9 mouse cellular contexts compared by ENCODE assay signal in the genomic region with DNA sequence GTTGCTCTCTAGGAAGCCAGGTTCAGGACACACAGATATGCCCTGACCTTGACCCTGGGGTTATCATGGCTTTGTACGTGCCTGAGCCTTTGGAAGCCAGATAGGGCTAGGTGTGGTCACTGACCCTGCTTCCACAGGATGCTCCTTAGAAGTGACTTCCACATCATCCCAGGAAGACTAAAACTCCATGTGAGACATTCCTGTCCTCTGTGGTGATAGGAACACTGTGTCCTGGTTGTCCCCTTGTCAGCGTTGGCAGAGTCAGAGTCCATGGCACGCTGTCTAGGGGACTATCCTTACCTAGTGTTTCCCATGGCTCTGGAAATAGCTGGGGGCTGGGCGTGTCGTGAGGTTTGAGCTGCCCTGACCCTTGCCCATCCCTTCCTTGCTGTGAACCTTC. TPM values are rescaled to one million over a fixed set of nuclear protein-coding genes. Genes with fewer than 3 reads are reported as not detected.
DNase-seq lines count a peak whose midpoint lies in the region; ATAC-seq and TF ChIP-seq lines count a peak whose summit lies in the region.
"Had no signal": no experiment of that assay in that cellular context is flagged by ENCODE, and none has a peak within 500 bp of the region (broad histone marks: within the 10 kb centered on the region; RNA-seq: fewer than 3 reads in every experiment).

No protein-coding gene starts in this region.

- WGBS in hindbrain, postnatal 0 days, result 76% methylated on average over 5 of the region's 5 CpGs
- 73% methylated on average over 5 of the region's 5 CpGs for WGBS in hindbrain, embryonic 14.5 days
- 59% methylated on average over 5 of the region's 5 CpGs for WGBS in neural tube, embryonic 13.5 days
- WGBS in heart, embryonic 16.5 days, result 35% methylated on average over 5 of the region's 5 CpGs

- no peaks in the 10 kb centered on the region for H3K27me3 ChIP-seq in hindbrain, postnatal 0 days (ENCODE audit: insufficient read depth, low read length)
- no peaks in the 10 kb centered on the region for H3K27me3 ChIP-seq in hindbrain, embryonic 14.5 days (ENCODE audit: control insufficient read depth, insufficient read depth, low read length)
- no peaks in the 10 kb centered on the region for H3K27me3 ChIP-seq in neural tube, embryonic 13.5 days
- no peaks in the 10 kb centered on the region for H3K27me3 ChIP-seq in heart, embryonic 16.5 days (ENCODE audit: control insufficient read depth, insufficient read depth, low read length)

- no peaks in the 10 kb centered on the region for H3K9me3 ChIP-seq in hindbrain, postnatal 0 days (ENCODE audit: low read length)
- H3K9me3 ChIP-seq in hindbrain, embryonic 14.5 days (ENCODE audit: control insufficient read depth, low read length), result no peaks in the 10 kb centered on the region
- H3K9me3 ChIP-seq in neural tube, embryonic 13.5 days, result no peaks in the 10 kb centered on the region
- H3K9me3 ChIP-seq in heart, embryonic 16.5 days (replicated peaks; ENCODE audit: control insufficient read depth, low read length), result no peaks in the 10 kb centered on the region

- H3K27ac ChIP-seq in hindbrain, postnatal 0 days, result 0 out of 2 replicates have a peak overlapping the region, but pooled peaks have one; percentile 58
- no peak overlapping the region for H3K27ac ChIP-seq in hindbrain, embryonic 14.5 days
- peak overlapping the region; percentile 2; the same call in 1 of the 2 replicates for H3K27ac ChIP-seq in neural tube, embryonic 13.5 days (replicated peaks)
- H3K27ac ChIP-seq in heart, embryonic 16.5 days (ENCODE audit: low read length), result peak overlapping the region; percentile 68

- no peak overlapping the region for H3K4me3 ChIP-seq in hindbrain, postnatal 0 days (ENCODE audit: low read length)
- no peak overlapping the region for H3K4me3 ChIP-seq in hindbrain, embryonic 14.5 days (replicated peaks; ENCODE audit: low read length)
- H3K4me3 ChIP-seq in neural tube, embryonic 13.5 days, result no peak overlapping the region
- no peak overlapping the region for H3K4me3 ChIP-seq in heart, embryonic 16.5 days (ENCODE audit: low read length)

- no peak for TF ChIP-seq CTCF in hindbrain, postnatal 0 days (IDR thresholded peaks at IDR 0.05; ENCODE audit: low read depth)

- no peak for DNase-seq in hindbrain, postnatal 0 days (ENCODE audit: low spot score)
- DNase-seq in hindbrain, embryonic 14.5 days (ENCODE audit: low spot score), result no peak
- no peak for DNase-seq in neural tube, embryonic 10.5 days (ENCODE audit: extremely low spot score, low spot score)
- DNase-seq in right cerebral cortex, postnatal 10 days (ENCODE audit: low spot score in 2 of 2), result no peak
- no peak for DNase-seq in thymus, adult 18-20 months
- DNase-seq: lung, postnatal 36 days; right cerebral cortex, postnatal 4 days had no signal

- H3K4me2 ChIP-seq in hindbrain, postnatal 0 days (ENCODE audit: low read depth, low read length), result no peak overlapping the region
- no peak overlapping the region for H3K4me2 ChIP-seq in hindbrain, embryonic 14.5 days (replicated peaks)
- no peak overlapping the region for H3K4me2 ChIP-seq in neural tube, embryonic 13.5 days
- H3K4me2 ChIP-seq in heart, embryonic 16.5 days (ENCODE audit: low read depth, low read length), result peak overlapping the region; percentile 11; the same call in 1 of the 2 replicates

- ATAC-seq in hindbrain, postnatal 0 days, result no peak
- no peak for ATAC-seq in hindbrain, embryonic 14.5 days (ENCODE audit: low FRiP score)
- no peak for ATAC-seq in neural tube, embryonic 13.5 days (ENCODE audit: low read depth)
- ATAC-seq in heart, embryonic 16.5 days (replicated peaks; ENCODE audit: extremely low read depth, insufficient read depth, low FRiP score), result no peak

- H3K4me1 ChIP-seq in hindbrain, postnatal 0 days (ENCODE audit: insufficient read depth, low read length), result peaks cover 23% of the 10 kb centered on the region; the same call in 1 of the 2 replicates
- peaks cover 26% of the 10 kb centered on the region for H3K4me1 ChIP-seq in hindbrain, embryonic 14.5 days (replicated peaks; ENCODE audit: control insufficient read depth, insufficient read depth, low read length)
- H3K4me1 ChIP-seq in neural tube, embryonic 13.5 days (replicated peaks), result peaks cover 49% of the 10 kb centered on the region
- H3K4me1 ChIP-seq in heart, embryonic 16.5 days (ENCODE audit: control insufficient read depth, insufficient read depth, low read length), result peaks cover 52% of the 10 kb centered on the region

- H3K36me3 ChIP-seq in hindbrain, postnatal 0 days (ENCODE audit: insufficient read depth, low read length), result peaks cover 15% of the 10 kb centered on the region; the same call in 1 of the 2 replicates
- peaks cover 32% of the 10 kb centered on the region for H3K36me3 ChIP-seq in hindbrain, embryonic 14.5 days (replicated peaks; ENCODE audit: control insufficient read depth, insufficient read depth)
- H3K36me3 ChIP-seq in neural tube, embryonic 13.5 days, result peaks cover 34% of the 10 kb centered on the region
- H3K36me3 ChIP-seq in heart, embryonic 16.5 days (ENCODE audit: control insufficient read depth, insufficient read depth), result peaks cover 17% of the 10 kb centered on the region

- H3K9ac ChIP-seq in hindbrain, postnatal 0 days (replicated peaks; ENCODE audit: low read length), result no peak overlapping the region
- no peak overlapping the region for H3K9ac ChIP-seq in hindbrain, embryonic 14.5 days
- H3K9ac ChIP-seq in neural tube, embryonic 13.5 days, result 0 out of 2 replicates have a peak overlapping the region, but pooled peaks have one; percentile 10
- peak overlapping the region; percentile 55 for H3K9ac ChIP-seq in heart, embryonic 16.5 days (ENCODE audit: low read length)

RNA-seq across cellular contexts. Expression of gene Gramd4, which starts 58.9 kb away (rescaled TPM):
- total RNA-seq in hindbrain, postnatal 0 days (2014; rRNA removed), result 36.2 and 40.9 TPM in 2 replicates
- polyA plus RNA-seq in hindbrain, postnatal 0 days (2015; fragmentation: Nextera tagmentation; extraction: Ambion mirVana), result 18.6 and 19.0 TPM in 2 replicates
- 22.2 and 24.9 TPM in 2 replicates for polyA plus RNA-seq in hindbrain, embryonic 14.5 days (2014; fragmentation: Nextera tagmentation; extraction: Ambion mirVana)
- 32.5 TPM in 2 replicates for polyA plus RNA-seq in neural tube, embryonic 13.5 days (2015; fragmentation: Nextera tagmentation; extraction: Ambion mirVana)
- polyA plus RNA-seq in heart, embryonic 16.5 days (2015; fragmentation: Nextera tagmentation; extraction: Ambion mirVana), result 18.7 and 22.2 TPM in 2 replicates

Comparison
In these comparisons a context has a peak if more than half of its experiments do, and no peak if none do; other contexts are left out.
1. H3K9ac ChIP-seq: peak in neural tube, embryonic 13.5 days (single experiment) and heart, embryonic 16.5 days (single experiment); none in hindbrain, postnatal 0 days (single experiment) and hindbrain, embryonic 14.5 days (single experiment).